Mouse (Mus musculus): ENCODE data around the gene Gda. TPM values are rescaled to one million over a fixed set of nuclear protein-coding genes. Genes with fewer than 3 reads are reported as not detected.

Gda gene
- total RNA-seq, 1 experiment = 0.13 TPM

GRCm38 (mm10) chr19:21349634-21350033, 123.6 kb downstream of the Gda start:
- Histone ChIP-seq H3K9ac (ENCODE audit: insufficient read depth, low read depth, low read length, poor library complexity, severe bottlenecking) (no peak overlapping the region), H3K4me3 (ENCODE audit: insufficient read depth in 1 of 2, low read depth in 1 of 2, low read length in 2 of 2, poor library complexity in 1 of 2, severe bottlenecking in 1 of 2) (no peak overlapping the region), H3K4me1 (ENCODE audit: control insufficient read depth in 2 of 2, insufficient read depth in 2 of 2, low read length in 2 of 2, poor library complexity in 1 of 2) (no peaks in the 10 kb centered on the region), H3K27ac (ENCODE audit: insufficient read depth, low read depth, low read length, poor library complexity, severe bottlenecking) (no peak overlapping the region), H3K9me3 (ENCODE audit: control insufficient read depth, insufficient read depth, low read depth, low read length) (no peaks in the 10 kb centered on the region), H3K36me3 (ENCODE audit: control insufficient read depth, insufficient read depth, low read length, poor library complexity, severe bottlenecking) (no peaks in the 10 kb centered on the region)
- no peak for TF ChIP-seq HCFC1 (IDR thresholded peaks at IDR 0.05; ENCODE audit: borderline replicate concordance, insufficient read depth, low read length)
- no peak for TF ChIP-seq ZC3H11A (IDR thresholded peaks at IDR 0.05; ENCODE audit: borderline replicate concordance, low read depth, low read length)
- no peak for TF ChIP-seq CHD2 (IDR thresholded peaks at IDR 0.05; ENCODE audit: low read depth, low read length)
- no peak for TF ChIP-seq MAFK (IDR thresholded peaks at IDR 0.05; ENCODE audit: insufficient read depth, low read depth, low read length)
- no peak for TF ChIP-seq ZNF384 (IDR thresholded peaks at IDR 0.05; ENCODE audit: low read depth, low read length)
- DNase-seq (ENCODE audit: low read depth, low spot score) = no peak
- in situ Hi-C loops (cut with MboI; ENCODE audit: low sequenced_read_pairs in 2 of 2, unreplicated experiment in 2 of 2) = no loop called here

GRCm38 (mm10) chr19:21346646-21347045, 126.6 kb downstream of the Gda start:
- H3K36me3 ChIP-seq (ENCODE audit: control insufficient read depth, insufficient read depth, low read length, poor library complexity, severe bottlenecking) = no peaks in the 10 kb centered on the region
- no peaks in the 10 kb centered on the region for H3K4me1 ChIP-seq (ENCODE audit: control insufficient read depth in 2 of 2, insufficient read depth in 2 of 2, low read length in 2 of 2, poor library complexity in 1 of 2)
- H3K9ac ChIP-seq (ENCODE audit: insufficient read depth, low read depth, low read length, poor library complexity, severe bottlenecking) = no peak overlapping the region
- DNase-seq (ENCODE audit: low read depth, low spot score) = no peak
- H3K4me3 ChIP-seq (ENCODE audit: insufficient read depth in 1 of 2, low read depth in 1 of 2, low read length in 2 of 2, poor library complexity in 1 of 2, severe bottlenecking in 1 of 2) = peak overlapping the region in 1 of 2 experiments; percentile 61; a peak in 1 of 4 replicates
- in situ Hi-C loops (cut with MboI; ENCODE audit: low sequenced_read_pairs in 2 of 2, unreplicated experiment in 2 of 2) = no loop called here
- no peak overlapping the region for H3K27ac ChIP-seq (ENCODE audit: insufficient read depth, low read depth, low read length, poor library complexity, severe bottlenecking)
- no peaks in the 10 kb centered on the region for H3K9me3 ChIP-seq (ENCODE audit: control insufficient read depth, insufficient read depth, low read depth, low read length)
- TF ChIP-seq HCFC1 (IDR thresholded peaks at IDR 0.05; ENCODE audit: borderline replicate concordance, insufficient read depth, low read length) (no peak), ZC3H11A (IDR thresholded peaks at IDR 0.05; ENCODE audit: borderline replicate concordance, low read depth, low read length) (no peak), CHD2 (IDR thresholded peaks at IDR 0.05; ENCODE audit: low read depth, low read length) (no peak), MAFK (IDR thresholded peaks at IDR 0.05; ENCODE audit: insufficient read depth, low read depth, low read length) (no peak), ZNF384 (IDR thresholded peaks at IDR 0.05; ENCODE audit: low read depth, low read length) (no peak)

Other genes starting within 250 kb of the Gda start
- 25.7 and 54.5 TPM in 2 replicates for gene Zfand5, start 201.2 kb downstream of the Gda start, total RNA-seq (2012; rRNA removed)
- 34.6 and 38.9 TPM in 2 replicates for gene 1110059E24Rik, start 179.5 kb upstream of the Gda start, total RNA-seq (2012; rRNA removed)
- 13.1 and 15.9 TPM in 2 replicates for gene Abhd17b, start 179.7 kb upstream of the Gda start, total RNA-seq (2012; rRNA removed)

All from ES-E14 (cell line).